Mouse (Mus musculus): Measurements from ENCODE around the gene Il1rl1.

Gene Il1rl1

GRCm38 (mm10) chr1:40428910-40429675 lies at the start of gene Il1rl1:
TSS of gene Il1rl1 (plus strand) at chr1:40429570.
- no peak for DNase-seq (ENCODE audit: inconsistent age in 2 of 2, low spot score in 1 of 2)

- peak; percentile 44 to 78 for DNase-seq (ENCODE audit: inconsistent age in 2 of 2, low spot score in 1 of 2)
These were observed 49.3 kb upstream of the Il1rl1 start for GRCm38 (mm10) chr1:40380111-40380510.

GRCm38 (mm10) chr1:40380990-40381389 lies 48.4 kb upstream of the Il1rl1 start:
- DNase-seq (ENCODE audit: inconsistent age in 2 of 2, low spot score in 1 of 2) = no peak

GRCm38 (mm10) chr1:40382841-40383240 lies 46.5 kb upstream of the Il1rl1 start:
- no peak for DNase-seq (ENCODE audit: inconsistent age in 2 of 2, low spot score in 1 of 2)

- no peak for DNase-seq (ENCODE audit: inconsistent age in 2 of 2, low spot score in 1 of 2)
These were observed 44.3 kb upstream of the Il1rl1 start for GRCm38 (mm10) chr1:40384931-40385545.

- no peak for DNase-seq (ENCODE audit: inconsistent age in 2 of 2, low spot score in 1 of 2)
These were observed 38.0 kb upstream of the Il1rl1 start for GRCm38 (mm10) chr1:40391374-40391773.

- no peak for DNase-seq (ENCODE audit: inconsistent age in 2 of 2, low spot score in 1 of 2)
These were observed 36.8 kb upstream of the Il1rl1 start for GRCm38 (mm10) chr1:40392535-40392934.

GRCm38 (mm10) chr1:40393214-40393613 lies 36.2 kb upstream of the Il1rl1 start:
- no peak for DNase-seq (ENCODE audit: inconsistent age in 2 of 2, low spot score in 1 of 2)

- no peak for DNase-seq (ENCODE audit: inconsistent age in 2 of 2, low spot score in 1 of 2)
These were observed 29.7 kb upstream of the Il1rl1 start for GRCm38 (mm10) chr1:40399639-40400038.

GRCm38 (mm10) chr1:40404682-40405081 lies 24.7 kb upstream of the Il1rl1 start:
- peak in 1 of 2 experiments; percentile 24 for DNase-seq (ENCODE audit: inconsistent age in 2 of 2, low spot score in 1 of 2)

GRCm38 (mm10) chr1:40409882-40410281 lies 19.5 kb upstream of the Il1rl1 start:
- DNase-seq (ENCODE audit: inconsistent age in 2 of 2, low spot score in 1 of 2) = no peak

GRCm38 (mm10) chr1:40413039-40413438 lies 16.3 kb upstream of the Il1rl1 start:
- no peak for DNase-seq (ENCODE audit: inconsistent age in 2 of 2, low spot score in 1 of 2)

- DNase-seq (ENCODE audit: inconsistent age in 2 of 2, low spot score in 1 of 2) = no peak
These were observed 15.1 kb upstream of the Il1rl1 start for GRCm38 (mm10) chr1:40414276-40414675.

- DNase-seq (ENCODE audit: inconsistent age in 2 of 2, low spot score in 1 of 2) = no peak
These were observed 14.3 kb upstream of the Il1rl1 start for GRCm38 (mm10) chr1:40414863-40415656.

- DNase-seq (ENCODE audit: inconsistent age in 2 of 2, low spot score in 1 of 2) = no peak
These were observed 12.3 kb upstream of the Il1rl1 start for GRCm38 (mm10) chr1:40417034-40417433.

- DNase-seq (ENCODE audit: inconsistent age in 2 of 2, low spot score in 1 of 2) = peak in 1 of 2 experiments; percentile 6
These were observed 10.9 kb upstream of the Il1rl1 start for GRCm38 (mm10) chr1:40418512-40418911.

GRCm38 (mm10) chr1:40423892-40424291 lies 5.5 kb upstream of the Il1rl1 start:
- no peak for DNase-seq (ENCODE audit: inconsistent age in 2 of 2, low spot score in 1 of 2)

GRCm38 (mm10) chr1:40427270-40427669 lies 2.1 kb upstream of the Il1rl1 start:
- DNase-seq (ENCODE audit: inconsistent age in 2 of 2, low spot score in 1 of 2) = no peak

GRCm38 (mm10) chr1:40427901-40428300 lies 1.5 kb upstream of the Il1rl1 start:
- DNase-seq (ENCODE audit: inconsistent age in 2 of 2, low spot score in 1 of 2) = no peak

- DNase-seq (ENCODE audit: inconsistent age in 2 of 2, low spot score in 1 of 2) = no peak
These were observed 919 bp downstream of the Il1rl1 start for GRCm38 (mm10) chr1:40430143-40430834.

- DNase-seq (ENCODE audit: inconsistent age in 2 of 2, low spot score in 1 of 2) = no peak
These were observed 2.8 kb downstream of the Il1rl1 start for GRCm38 (mm10) chr1:40432169-40432568.
